ENCODE assay signal across 8 mouse cellular contexts in the genomic region with DNA sequence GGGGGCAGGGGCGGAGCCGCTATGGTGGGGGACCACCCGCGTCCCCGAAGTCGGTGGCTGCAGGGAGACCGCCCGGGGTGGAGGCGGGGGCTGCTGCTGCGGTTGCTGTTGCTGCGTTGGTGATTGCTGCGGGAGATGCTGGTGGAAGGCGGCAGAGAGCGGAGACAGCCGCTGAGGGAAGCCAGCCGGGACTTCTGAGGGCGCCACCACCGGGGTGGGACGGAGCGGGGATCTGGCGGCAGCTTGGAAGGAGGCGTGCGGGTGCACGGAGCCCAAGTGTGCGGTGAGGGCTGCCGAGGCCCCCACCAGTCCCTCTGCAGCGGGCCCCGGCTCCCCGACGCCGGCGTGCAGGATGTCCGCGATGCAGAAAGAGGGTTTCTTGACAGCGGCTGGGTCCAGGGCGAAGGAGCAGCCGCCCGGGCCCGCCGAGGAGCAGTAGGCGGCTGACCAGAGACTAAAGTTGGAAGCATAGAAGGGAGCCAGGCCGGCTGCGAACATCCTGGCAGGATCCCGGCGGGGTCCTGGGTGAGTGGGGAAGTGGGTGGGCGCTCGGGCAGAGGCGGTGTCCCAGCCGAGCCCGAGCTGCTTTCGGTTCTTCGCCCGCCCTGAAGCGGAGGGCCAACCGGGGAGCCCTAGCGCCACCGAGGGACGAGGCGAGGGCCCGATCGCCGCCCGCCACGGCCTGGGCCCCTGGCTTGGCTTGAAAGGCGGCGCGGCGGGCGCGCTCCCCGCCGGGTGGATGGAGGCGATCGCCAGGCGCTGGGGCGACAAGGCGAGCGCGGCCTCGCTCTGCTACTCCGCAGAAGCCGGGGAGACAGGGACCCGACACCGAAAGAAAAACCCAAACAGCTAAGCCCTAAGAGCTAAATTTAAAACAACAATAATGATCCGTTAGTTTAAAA. TPM values are rescaled to one million over a fixed set of nuclear protein-coding genes. Genes with fewer than 3 reads are reported as not detected.
DNase-seq lines count a peak whose midpoint lies in the region; ATAC-seq and TF ChIP-seq lines count a peak whose summit lies in the region.

No protein-coding gene starts in this region.

- peaks cover 25% of the 10 kb centered on the region for H3K36me3 ChIP-seq in intestine, embryonic 14.5 days (ENCODE audit: control insufficient read depth, insufficient read depth, low read length)
- no peaks in the 10 kb centered on the region for H3K36me3 ChIP-seq in neural tube, embryonic 14.5 days (ENCODE audit: control insufficient read depth, insufficient read depth, low read length)

- no peak for DNase-seq in frontal cortex, postnatal 36 days (ENCODE audit: low spot score in 2 of 2)
- DNase-seq in brain, embryonic 14.5 days (ENCODE audit: low read depth), result peak; percentile 63
- DNase-seq in gastrocnemius, postnatal 36 days, result peak; percentile 71 to 76
- peak; percentile 82 for DNase-seq in intestine, embryonic 14.5 days (ENCODE audit: low spot score)
- peak; percentile 56 to 57 for DNase-seq in lung, adult 18-20 months
- DNase-seq in left cerebral cortex, adult 11 months (ENCODE audit: low spot score), result no peak

- peak overlapping the region; percentile 73 for H3K4me2 ChIP-seq in intestine, embryonic 14.5 days (ENCODE audit: low read length)
- H3K4me2 ChIP-seq in neural tube, embryonic 14.5 days (ENCODE audit: low read depth, low read length), result peak overlapping the region; percentile 51

- intact Hi-C loops in gastrocnemius, postnatal 36 days (cut with DNase I), result loop anchor here (2.0 to 5.0 kb wide), 2 partner anchors 60 to 285 kb away; no protein-coding TSS in a partner anchor

- TF ChIP-seq CTCF in brain, embryonic 14.5 days (IDR thresholded peaks at IDR 0.05; ENCODE audit: borderline replicate concordance, extremely low read depth, insufficient read depth, insufficient read length), result no peak

- H3K27me3 ChIP-seq in intestine, embryonic 14.5 days (replicated peaks; ENCODE audit: control insufficient read depth, insufficient read depth, low read length), result peaks cover 28% of the 10 kb centered on the region
- peaks cover 46% of the 10 kb centered on the region for H3K27me3 ChIP-seq in neural tube, embryonic 14.5 days (ENCODE audit: control insufficient read depth, insufficient read depth, low read length)

- H3K27ac ChIP-seq in intestine, embryonic 14.5 days (ENCODE audit: low read depth), result peak overlapping the region; percentile 100
- H3K27ac ChIP-seq in neural tube, embryonic 14.5 days (ENCODE audit: low read depth, low read length), result no peak overlapping the region

- TF ChIP-seq POLR2A in brain, embryonic 14.5 days (IDR thresholded peaks at IDR 0.05; ENCODE audit: borderline replicate concordance, extremely low read depth, insufficient read depth, insufficient read length, poor library complexity, severe bottlenecking), result no peak

- under 1% methylated on average over 85 of the region's 85 CpGs for WGBS in intestine, embryonic 14.5 days
- under 1% methylated on average over 68 of the region's 85 CpGs for WGBS in neural tube, embryonic 14.5 days

- H3K4me3 ChIP-seq in intestine, embryonic 14.5 days (ENCODE audit: low read depth, low read length), result peak overlapping the region; percentile 88
- H3K4me3 ChIP-seq in neural tube, embryonic 14.5 days (ENCODE audit: low read depth, low read length), result peak overlapping the region; percentile 33

- peak; percentile 20; the same call in 1 of the 2 replicates for ATAC-seq in frontal cortex, adult (ENCODE audit: low TSS enrichment)
- ATAC-seq in intestine, embryonic 14.5 days (replicated peaks; ENCODE audit: low FRiP score, low TSS enrichment, low read depth), result peak; percentile 37; the same call in 1 of the 2 replicates
- peak; percentile 47; the same call in 1 of the 2 replicates for ATAC-seq in neural tube, embryonic 14.5 days (ENCODE audit: low read depth)

- peaks cover 18% of the 10 kb centered on the region for H3K4me1 ChIP-seq in intestine, embryonic 14.5 days (replicated peaks; ENCODE audit: control insufficient read depth, insufficient read depth, low read length)
- 0 out of 2 replicates have a peak, but pooled peaks cover 9% of the 10 kb centered on the region for H3K4me1 ChIP-seq in neural tube, embryonic 14.5 days (ENCODE audit: control insufficient read depth, insufficient read depth, low read length)

- H3K9ac ChIP-seq in intestine, embryonic 14.5 days (ENCODE audit: low read length), result peak overlapping the region; percentile 99
- peak overlapping the region; percentile 44; the same call in 1 of the 2 replicates for H3K9ac ChIP-seq in neural tube, embryonic 14.5 days (replicated peaks; ENCODE audit: low read depth, low read length)

- H3K9me3 ChIP-seq in intestine, embryonic 14.5 days (ENCODE audit: control insufficient read depth, low read length), result no peaks in the 10 kb centered on the region
- H3K9me3 ChIP-seq in neural tube, embryonic 14.5 days (ENCODE audit: control insufficient read depth, low read length), result no peaks in the 10 kb centered on the region

RNA-seq across cellular contexts. Expression of a gene that starts 0.5 kb away (rescaled TPM):
- polyA plus RNA-seq in brain, embryonic 14.5 days (2012; rRNA removed), result 0.92 and 2.0 TPM in 2 replicates
- total RNA-seq in gastrocnemius, postnatal 36 days (2021), result 10 to 100 TPM in 1 of 2 experiments, 1 to 10 TPM in 1; 9.6 to 11.6 TPM
- polyA plus RNA-seq in intestine, embryonic 14.5 days (2014; fragmentation: Nextera tagmentation; extraction: Ambion mirVana), result 49.3 and 53.4 TPM in 2 replicates
- polyA plus RNA-seq in neural tube, embryonic 14.5 days (2014; fragmentation: Nextera tagmentation; extraction: Ambion mirVana), result 1.6 and 2.2 TPM in 2 replicates

Comparison
In these comparisons a context has a peak if more than half of its experiments do, and no peak if none do; other contexts are left out.
1. DNase-seq: peak in brain, embryonic 14.5 days (single experiment), gastrocnemius, postnatal 36 days (2 of 2), intestine, embryonic 14.5 days (single experiment) and lung, adult 18-20 months (2 of 2); none in frontal cortex, postnatal 36 days (0 of 2) and left cerebral cortex, adult 11 months (single experiment).
2. RNA of a gene that starts 0.5 kb away (polyA plus RNA-seq): 49.3 to 53.4 TPM in intestine, embryonic 14.5 days; 1.6 to 2.2 TPM in neural tube, embryonic 14.5 days and 0.92 to 2.0 TPM in brain, embryonic 14.5 days; every median in the first group is over 10 times any median in the second.
3. Peak in every context shown above with its lines, with median percentiles within 50 percentile points of each other: ATAC-seq.